Mouse (Mus musculus) MEL (cell line): ENCODE measurements at regions not wholly inside any gene's neighbourhood (a gene's known extent, or its start where the extent isn't known, plus 50 kb on each side); places are given as distances from the start of the nearest gene placed in this dataset.

Source experiments
- CTCF ChIP-seq, 3 experiments: IDR thresholded peaks in 2 of 3; conservative IDR thresholded peaks in 1 of 3; 2 replicates each; pipeline ENCODE4 v1.5.1; 2011 to 2012; ENCODE audit warnings: low read length in 3 of 3, low read depth in 2 of 3, mild to moderate bottlenecking in 2 of 3, improper control_type of control experiment in 1 of 3, inconsistent platforms in 1 of 3, mixed read lengths in 1 of 3, moderate library complexity in 1 of 3; ENCODE audit not compliant: control insufficient read depth in 1 of 3, insufficient read depth in 1 of 3, poor library complexity in 1 of 3, severe bottlenecking in 1 of 3
- E2F4 ChIP-seq: IDR thresholded peaks from 2 replicates; pipeline ENCODE4 v1.6.1; 2011; ENCODE audit warnings: low read depth, low read length, improper control_type of control experiment, borderline replicate concordance
- SIN3A ChIP-seq: IDR thresholded peaks from 2 replicates; pipeline ENCODE4 v1.6.1; 2012; ENCODE audit warnings: low read length, improper control_type of control experiment, inconsistent platforms
- UBTF ChIP-seq: IDR thresholded peaks from 2 replicates; pipeline ENCODE4 v1.6.1; 2012; ENCODE audit warnings: low read depth, mild to moderate bottlenecking, inconsistent platforms, low read length, improper control_type of control experiment, moderate library complexity, borderline replicate concordance; ENCODE audit not compliant: insufficient read depth

- TF ChIP-seq CTCF (IDR thresholded peaks at IDR 0.05 in 2 of 3, conservative IDR thresholded peaks at IDR 0.05 in 1 of 3; ENCODE audit: control insufficient read depth in 1 of 3, insufficient read depth in 1 of 3, low read depth in 2 of 3, low read length in 3 of 3, poor library complexity in 1 of 3, severe bottlenecking in 1 of 3) = no peak
- TF ChIP-seq UBTF = no peak
- TF ChIP-seq SIN3A = no peak
- TF ChIP-seq E2F4 = no peak
Measured at GRCm38 (mm10) chr15:87435566-87435965, 108.5 kb upstream of the Fam19a5 start.
